In the genomic region with DNA sequence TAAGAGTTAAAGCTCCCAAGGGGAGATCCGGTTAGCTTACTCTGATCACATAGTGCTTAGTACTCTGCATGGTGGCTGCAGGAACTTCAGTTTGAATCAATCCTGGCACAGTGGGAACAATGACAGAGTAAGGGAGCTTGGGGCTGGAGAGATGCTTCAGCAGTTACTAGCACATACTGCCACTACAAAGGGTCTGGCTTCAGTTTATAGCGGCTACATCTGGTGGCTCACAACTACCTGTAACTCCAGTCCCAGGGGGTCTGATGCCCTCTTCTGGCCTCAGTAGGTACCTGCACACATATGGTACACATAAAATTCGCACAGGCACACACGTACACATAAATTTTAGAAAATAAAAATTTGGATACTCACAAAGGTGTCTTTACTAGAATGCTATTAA, we compare ENCODE assay signal across 26 mouse cellular contexts.
DNase-seq lines count a peak whose midpoint lies in the region; ATAC-seq and TF ChIP-seq lines count a peak whose summit lies in the region.
"Had no signal": no experiment of that assay in that cellular context is flagged by ENCODE, and none has a peak within 500 bp of the region (broad histone marks: within the 10 kb centered on the region; RNA-seq: fewer than 3 reads in every experiment).

No protein-coding gene starts in this region.

- no peak overlapping the region for H3K27ac ChIP-seq in kidney, postnatal 0 days
- H3K27ac ChIP-seq in midbrain, postnatal 0 days (ENCODE audit: low read depth, low read length): no peak overlapping the region
- H3K27ac ChIP-seq in midbrain, embryonic 16.5 days (ENCODE audit: low read length): no peak overlapping the region
- H3K27ac ChIP-seq: embryonic facial prominence, embryonic 13.5 days; hindbrain, embryonic 12.5 days; hindbrain, postnatal 0 days; left cerebral cortex, adult 2 months; liver, embryonic 13.5 days; midbrain, embryonic 10.5 days; midbrain, embryonic 15.5 days; neural tube, embryonic 12.5 days had no signal

- H3K9me3 ChIP-seq in kidney, postnatal 0 days (replicated peaks; ENCODE audit: low read length): no peaks in the 10 kb centered on the region
- no peaks in the 10 kb centered on the region for H3K9me3 ChIP-seq in midbrain, postnatal 0 days (ENCODE audit: low read length)
- H3K9me3 ChIP-seq in midbrain, embryonic 16.5 days (replicated peaks; ENCODE audit: control insufficient read depth, low read length, poor library complexity, severe bottlenecking): no peaks in the 10 kb centered on the region
- H3K9me3 ChIP-seq: embryonic facial prominence, embryonic 13.5 days; hindbrain, embryonic 12.5 days; intestine, embryonic 15.5 days; liver, embryonic 13.5 days; lung, embryonic 15.5 days; midbrain, embryonic 15.5 days had no signal

- DNase-seq in kidney, postnatal 0 days (ENCODE audit: low spot score): no peak
- no peak for DNase-seq in kidney, postnatal 4 days
- DNase-seq in midbrain, postnatal 0 days (ENCODE audit: low spot score): no peak
- DNase-seq in ES-CJ7 (ENCODE audit: low read depth, low spot score) (peak; percentile 73), ZHBTc4 (ENCODE audit: low read depth, low spot score) (peak; percentile 85), MN1 (ENCODE audit: low spot score) (no peak)
- DNase-seq: adrenal gland, postnatal 25 days; B cell, adult 2 months; cerebellum, adult 18-20 months; cerebellum, postnatal 10 days; forebrain, postnatal 0 days; heart, postnatal 36 days; kidney, adult 8-10 months; kidney, postnatal 10 days; liver, embryonic 13.5 days had no signal

- no peaks in the 10 kb centered on the region for H3K36me3 ChIP-seq in kidney, postnatal 0 days (ENCODE audit: insufficient read depth, low read length)
- H3K36me3 ChIP-seq in midbrain, postnatal 0 days (ENCODE audit: insufficient read depth, low read length): no peaks in the 10 kb centered on the region
- H3K36me3 ChIP-seq in midbrain, embryonic 16.5 days (ENCODE audit: control insufficient read depth, insufficient read depth, low read length): no peaks in the 10 kb centered on the region
- H3K36me3 ChIP-seq: embryonic facial prominence, embryonic 13.5 days; hindbrain, embryonic 12.5 days; intestine, embryonic 15.5 days; liver, embryonic 13.5 days; lung, embryonic 15.5 days; midbrain, embryonic 10.5 days; midbrain, embryonic 15.5 days; neural tube, embryonic 12.5 days had no signal

- no peak overlapping the region for H3K9ac ChIP-seq in kidney, postnatal 0 days (ENCODE audit: low read depth, low read length)
- H3K9ac ChIP-seq in midbrain, postnatal 0 days (replicated peaks; ENCODE audit: low read length, poor library complexity, severe bottlenecking): no peak overlapping the region
- H3K9ac ChIP-seq in midbrain, embryonic 16.5 days (ENCODE audit: low read depth, low read length): no peak overlapping the region
- H3K9ac ChIP-seq: embryonic facial prominence, embryonic 13.5 days; forebrain, postnatal 0 days; hindbrain, embryonic 12.5 days; intestine, embryonic 15.5 days; liver, embryonic 13.5 days; lung, embryonic 15.5 days; midbrain, embryonic 15.5 days; neural tube, embryonic 12.5 days had no signal

- H3K4me1 ChIP-seq in kidney, postnatal 0 days (replicated peaks; ENCODE audit: insufficient read depth, low read length): peaks cover 15% of the 10 kb centered on the region; the same call in 1 of the 2 replicates
- H3K4me1 ChIP-seq in midbrain, postnatal 0 days (ENCODE audit: insufficient read depth, low read length): no peaks in the 10 kb centered on the region
- H3K4me1 ChIP-seq in midbrain, embryonic 16.5 days (ENCODE audit: control insufficient read depth, insufficient read depth, low read length): no peaks in the 10 kb centered on the region
- H3K4me1 ChIP-seq: midbrain, embryonic 15.5 days had no signal

- no peak overlapping the region for H3K4me2 ChIP-seq in kidney, postnatal 0 days (ENCODE audit: low read length)
- no peak overlapping the region for H3K4me2 ChIP-seq in midbrain, postnatal 0 days (ENCODE audit: low read depth, low read length, poor library complexity, severe bottlenecking)
- no peak overlapping the region for H3K4me2 ChIP-seq in midbrain, embryonic 16.5 days (ENCODE audit: low read length)
- H3K4me2 ChIP-seq: embryonic facial prominence, embryonic 13.5 days; hindbrain, embryonic 12.5 days; intestine, embryonic 15.5 days; liver, embryonic 13.5 days; lung, embryonic 15.5 days; midbrain, embryonic 15.5 days; neural tube, embryonic 12.5 days had no signal

- TF ChIP-seq CTCF in kidney, postnatal 0 days (IDR thresholded peaks at IDR 0.05; ENCODE audit: low read depth): peak; percentile 23; the same call in 1 of the 2 replicates
- TF ChIP-seq CTCF in midbrain, postnatal 0 days (IDR thresholded peaks at IDR 0.05): peak; percentile 17; the same call in 1 of the 2 replicates

- H3K27me3 ChIP-seq in kidney, postnatal 0 days (ENCODE audit: insufficient read depth, low read length): no peaks in the 10 kb centered on the region
- no peaks in the 10 kb centered on the region for H3K27me3 ChIP-seq in midbrain, postnatal 0 days (ENCODE audit: insufficient read depth, low read length)
- no peaks in the 10 kb centered on the region for H3K27me3 ChIP-seq in midbrain, embryonic 16.5 days (ENCODE audit: control insufficient read depth, insufficient read depth, low read depth, low read length)
- H3K27me3 ChIP-seq: embryonic facial prominence, embryonic 13.5 days; hindbrain, embryonic 12.5 days; intestine, embryonic 15.5 days; liver, embryonic 13.5 days; lung, embryonic 15.5 days; midbrain, embryonic 15.5 days; neural tube, embryonic 12.5 days had no signal

- no peak for ATAC-seq in kidney, postnatal 0 days (replicated peaks; ENCODE audit: low FRiP score, low read depth)
- ATAC-seq in midbrain, postnatal 0 days (ENCODE audit: low FRiP score): no peak
- no peak for ATAC-seq in midbrain, embryonic 16.5 days
- ATAC-seq: forebrain, postnatal 0 days; hindbrain, postnatal 0 days; intestine, embryonic 15.5 days; midbrain, embryonic 15.5 days had no signal

- no peak overlapping the region for H3K4me3 ChIP-seq in kidney, postnatal 0 days (replicated peaks; ENCODE audit: low read depth, low read length)
- no peak overlapping the region for H3K4me3 ChIP-seq in midbrain, postnatal 0 days (ENCODE audit: low read depth, low read length)
- H3K4me3 ChIP-seq in midbrain, embryonic 16.5 days (ENCODE audit: low read depth, low read length): no peak overlapping the region
- H3K4me3 ChIP-seq: embryonic facial prominence, embryonic 13.5 days; hindbrain, embryonic 12.5 days; intestine, embryonic 15.5 days; left cerebral cortex, adult 2 months; liver, embryonic 13.5 days; lung, embryonic 15.5 days; midbrain, embryonic 10.5 days; midbrain, embryonic 15.5 days; myocyte; neural tube, embryonic 12.5 days had no signal

- 97% methylated on average over 4 of the region's 4 CpGs for WGBS in kidney, postnatal 0 days
- 97% methylated on average over 4 of the region's 4 CpGs for WGBS in midbrain, postnatal 0 days
- WGBS in midbrain, embryonic 16.5 days: 97% methylated on average over 4 of the region's 4 CpGs

Comparison
In these comparisons a context has a peak if more than half of its experiments do, and no peak if none do; other contexts are left out.
1. DNase-seq: peak in ES-CJ7 (single experiment) and ZHBTc4 (single experiment); none in kidney, postnatal 0 days (single experiment), kidney, postnatal 4 days (0 of 2), midbrain, postnatal 0 days (single experiment) and MN1 (single experiment).